Mouse (Mus musculus): ENCODE results near the gene Ypel2. TPM values are rescaled to one million over a fixed set of nuclear protein-coding genes. Genes with fewer than 3 reads are reported as not detected.

Gene Ypel2
- polyA plus RNA-seq, 1 experiment from 2014 or later, result 25.8 TPM

DNA sequence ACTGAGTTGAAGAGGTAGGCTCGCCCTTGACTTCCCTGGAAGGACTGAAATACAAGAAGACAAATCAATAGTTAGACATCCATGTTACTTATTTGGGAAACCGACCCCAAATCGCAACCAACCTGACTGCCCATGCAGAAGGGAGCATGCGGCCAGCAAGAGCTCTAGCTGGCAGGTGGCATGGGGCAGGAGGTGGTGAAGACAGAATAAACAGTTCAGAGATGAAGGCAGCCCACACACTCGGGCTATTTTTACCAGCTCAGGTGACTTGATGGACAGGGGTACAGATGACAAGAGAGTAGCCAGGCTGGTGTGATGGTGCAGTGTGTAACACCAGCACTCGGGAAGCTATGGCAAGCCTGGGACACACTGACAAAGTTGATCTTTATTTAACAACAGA, 47.6 kb downstream of the Ypel2 start:
- Histone ChIP-seq H3K9me3 (replicated peaks) (no peaks in the 10 kb centered on the region), H3K9ac (0 out of 2 replicates have a peak overlapping the region, but pooled peaks have one; percentile 23), H3K4me2 (no peak overlapping the region), H3K27me3 (replicated peaks) (no peaks in the 10 kb centered on the region), H3K36me3 (peaks cover 60% of the 10 kb centered on the region), H3K27ac (ENCODE audit: poor library complexity, severe bottlenecking) (peak overlapping the region; percentile 76), H3K4me1 (replicated peaks) (peaks cover 48% of the 10 kb centered on the region), H3K4me3 (no peak overlapping the region)
- ATAC-seq (ENCODE audit: insufficient number of reproducible peaks, low FRiP score), result no peak
- 66% methylated on average over 6 of the region's 6 CpGs for WGBS

DNA sequence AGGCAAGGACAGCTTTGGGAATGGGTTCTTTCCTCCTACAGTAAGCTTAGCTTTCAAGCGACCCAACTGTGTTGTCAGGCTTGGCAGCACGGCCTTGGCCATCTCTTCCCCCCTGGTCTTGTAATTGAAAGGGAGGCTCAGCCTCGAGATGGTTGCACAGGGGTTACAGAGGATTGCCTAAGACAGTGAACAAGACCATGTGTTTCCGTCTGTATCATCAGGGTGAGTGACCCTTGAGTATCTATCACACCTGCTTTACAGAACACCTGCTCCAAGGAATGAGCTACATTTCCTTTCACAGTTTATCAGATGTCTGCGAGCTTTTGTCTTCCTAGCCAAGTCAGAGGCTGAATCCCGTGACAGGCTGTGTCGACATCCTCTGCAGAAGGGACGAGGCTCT, 48.4 kb downstream of the Ypel2 start:
- Histone ChIP-seq H3K27me3 (replicated peaks) (no peaks in the 10 kb centered on the region), H3K4me1 (replicated peaks) (peaks cover 48% of the 10 kb centered on the region), H3K9me3 (replicated peaks) (no peaks in the 10 kb centered on the region), H3K4me2 (no peak overlapping the region), H3K4me3 (no peak overlapping the region), H3K9ac (no peak overlapping the region), H3K27ac (ENCODE audit: poor library complexity, severe bottlenecking) (no peak overlapping the region), H3K36me3 (peaks cover 65% of the 10 kb centered on the region)
- no peak for ATAC-seq (ENCODE audit: insufficient number of reproducible peaks, low FRiP score)
- 71% methylated on average over 8 of the region's 8 CpGs for WGBS

DNA sequence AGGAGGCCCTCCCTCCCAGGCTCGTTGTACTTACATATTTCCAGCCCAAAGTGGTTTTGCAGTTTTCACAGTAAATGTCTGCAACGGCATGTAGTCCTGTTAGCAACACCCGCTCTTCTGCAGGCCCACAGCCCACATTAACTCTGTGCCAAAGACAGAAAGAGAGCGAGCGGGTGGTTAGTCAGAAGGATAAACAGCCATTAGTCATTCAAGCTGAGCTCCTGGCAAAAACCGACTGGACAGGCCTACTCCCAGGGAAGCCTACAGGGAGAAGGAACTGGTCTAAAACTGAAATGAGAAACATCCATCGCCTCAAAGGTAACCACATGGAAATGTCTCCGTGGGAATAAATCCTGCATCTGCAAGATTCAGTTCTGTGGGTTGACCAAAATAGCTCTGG, 49.0 kb downstream of the Ypel2 start:
- Histone ChIP-seq H3K36me3 (peaks cover 67% of the 10 kb centered on the region), H3K4me1 (replicated peaks) (peaks cover 48% of the 10 kb centered on the region)
- WGBS, result 74% methylated on average over 8 of the region's 8 CpGs

DNA sequence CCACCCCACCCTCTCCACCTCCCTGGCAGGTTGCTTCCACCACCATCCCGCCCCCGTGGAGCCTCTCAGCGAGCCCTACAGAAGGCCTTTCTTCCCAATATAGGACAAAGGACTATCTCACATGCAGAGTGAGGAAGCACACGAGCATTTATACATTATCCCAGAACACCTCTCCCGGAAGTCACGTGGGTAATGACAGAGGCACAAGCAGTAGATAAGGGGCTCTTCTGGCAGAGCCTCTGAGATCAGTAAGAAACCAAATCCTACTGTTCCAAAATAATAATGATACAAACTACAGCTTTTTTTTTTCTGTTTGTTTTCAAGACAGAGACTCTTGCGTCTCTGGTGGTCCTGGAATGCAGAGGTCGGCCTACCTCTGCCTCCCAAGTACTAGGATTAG, 51.6 kb downstream of the Ypel2 start:
- Histone ChIP-seq H3K27me3 (replicated peaks) (no peaks in the 10 kb centered on the region), H3K4me3 (no peak overlapping the region), H3K9ac (no peak overlapping the region), H3K9me3 (replicated peaks) (no peaks in the 10 kb centered on the region), H3K27ac (ENCODE audit: poor library complexity, severe bottlenecking) (peak overlapping the region; percentile 20; the same call in 1 of the 2 replicates), H3K4me2 (no peak overlapping the region), H3K4me1 (replicated peaks) (peaks cover 60% of the 10 kb centered on the region), H3K36me3 (peaks cover 55% of the 10 kb centered on the region)
- WGBS, result 57% methylated on average over 8 of the region's 8 CpGs
- no peak for ATAC-seq (ENCODE audit: insufficient number of reproducible peaks, low FRiP score)

More for the DNA sequence above, 49.0 kb downstream of the Ypel2 start:
- H3K9ac ChIP-seq, result no peak overlapping the region
- H3K27me3 ChIP-seq (replicated peaks), result no peaks in the 10 kb centered on the region
- H3K4me3 ChIP-seq, result no peak overlapping the region
- no peaks in the 10 kb centered on the region for H3K9me3 ChIP-seq (replicated peaks)
- no peak for ATAC-seq (ENCODE audit: insufficient number of reproducible peaks, low FRiP score)
- H3K4me2 ChIP-seq, result no peak overlapping the region
- no peak overlapping the region for H3K27ac ChIP-seq (ENCODE audit: poor library complexity, severe bottlenecking)

DNA sequence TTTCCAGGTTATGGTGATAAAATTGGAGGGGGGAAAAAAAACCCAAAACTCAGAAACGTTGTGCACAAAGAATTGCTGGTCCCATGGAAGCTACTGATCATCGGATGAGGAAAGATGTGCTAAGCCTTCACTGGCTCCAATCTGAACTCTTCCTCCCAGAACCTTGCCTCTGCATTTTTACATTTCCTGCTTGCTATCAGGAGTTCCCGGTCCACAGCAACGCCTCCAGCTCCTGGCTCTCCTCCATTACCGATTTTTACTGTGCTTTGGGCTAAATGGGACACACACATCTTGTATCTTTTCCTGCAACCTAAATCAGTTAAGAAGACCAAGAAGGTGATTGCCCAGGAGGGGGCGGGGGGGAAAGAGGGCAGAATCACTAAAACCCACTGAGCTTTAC, 54.0 kb downstream of the Ypel2 start:
- Histone ChIP-seq H3K27me3 (replicated peaks) (no peaks in the 10 kb centered on the region), H3K27ac (ENCODE audit: poor library complexity, severe bottlenecking) (peak overlapping the region; percentile 19), H3K36me3 (peaks cover 48% of the 10 kb centered on the region), H3K9ac (no peak overlapping the region), H3K4me3 (no peak overlapping the region), H3K4me2 (no peak overlapping the region), H3K4me1 (replicated peaks) (peaks cover 44% of the 10 kb centered on the region), H3K9me3 (replicated peaks) (no peaks in the 10 kb centered on the region)
- 39% methylated on average over 6 of the region's 6 CpGs for WGBS
- ATAC-seq (ENCODE audit: insufficient number of reproducible peaks, low FRiP score), result no peak

DNA sequence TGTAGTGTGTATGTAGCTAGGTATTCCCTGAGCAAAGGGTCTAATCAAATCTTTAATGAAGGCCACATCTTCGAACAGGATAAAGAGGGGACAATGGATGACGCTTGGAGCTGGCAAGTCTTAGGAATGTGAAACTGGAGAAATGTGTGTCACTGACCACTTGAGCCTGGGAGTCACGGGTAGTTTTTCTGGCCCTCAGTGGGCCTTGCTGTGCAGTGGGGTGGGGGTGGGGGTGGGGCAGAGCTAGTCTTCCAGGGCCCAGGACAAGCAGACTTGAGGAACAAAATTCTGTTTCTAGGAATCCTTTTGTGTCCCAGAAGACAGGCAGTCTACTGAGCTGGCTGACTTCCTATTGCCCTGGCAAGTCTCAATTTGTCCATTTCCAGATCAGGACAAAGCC, 55.0 kb downstream of the Ypel2 start:
- Histone ChIP-seq H3K36me3 (peaks cover 39% of the 10 kb centered on the region), H3K27ac (ENCODE audit: poor library complexity, severe bottlenecking) (peak overlapping the region; percentile 51), H3K9ac (peak overlapping the region; percentile 26; the same call in 1 of the 2 replicates), H3K4me2 (no peak overlapping the region), H3K9me3 (replicated peaks) (no peaks in the 10 kb centered on the region), H3K27me3 (replicated peaks) (no peaks in the 10 kb centered on the region), H3K4me3 (no peak overlapping the region), H3K4me1 (replicated peaks) (peaks cover 44% of the 10 kb centered on the region)
- WGBS, result 56% methylated on average over 3 of the region's 3 CpGs
- ATAC-seq (ENCODE audit: insufficient number of reproducible peaks, low FRiP score), result no peak

DNA sequence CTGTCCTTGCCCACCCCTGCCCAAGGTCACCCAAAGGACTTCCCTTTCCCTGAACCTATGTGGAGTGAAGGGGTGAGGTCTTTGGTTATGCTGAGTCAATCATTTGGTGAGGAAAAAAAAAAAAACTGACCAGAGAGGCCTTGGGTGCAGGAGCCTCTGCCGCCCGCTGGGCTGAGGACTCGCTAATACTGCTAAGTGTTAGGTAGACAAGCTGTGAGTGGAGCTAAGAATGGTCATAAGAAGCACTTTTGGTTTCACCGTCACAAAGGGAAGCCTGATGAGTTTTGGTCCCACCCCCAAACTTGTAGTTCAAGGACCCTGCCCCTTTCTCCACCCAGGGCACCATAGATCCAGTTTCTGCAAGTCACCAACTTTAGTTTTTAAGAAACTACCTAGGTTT, 55.4 kb downstream of the Ypel2 start:
- Histone ChIP-seq H3K4me2 (no peak overlapping the region), H3K4me1 (replicated peaks) (peaks cover 44% of the 10 kb centered on the region), H3K9ac (no peak overlapping the region), H3K9me3 (replicated peaks) (no peaks in the 10 kb centered on the region), H3K27ac (ENCODE audit: poor library complexity, severe bottlenecking) (peak overlapping the region; percentile 55; the same call in 1 of the 2 replicates), H3K4me3 (no peak overlapping the region), H3K27me3 (replicated peaks) (no peaks in the 10 kb centered on the region), H3K36me3 (peaks cover 35% of the 10 kb centered on the region)
- 45% methylated on average over 4 of the region's 4 CpGs for WGBS
- no peak for ATAC-seq (ENCODE audit: insufficient number of reproducible peaks, low FRiP score)

DNA sequence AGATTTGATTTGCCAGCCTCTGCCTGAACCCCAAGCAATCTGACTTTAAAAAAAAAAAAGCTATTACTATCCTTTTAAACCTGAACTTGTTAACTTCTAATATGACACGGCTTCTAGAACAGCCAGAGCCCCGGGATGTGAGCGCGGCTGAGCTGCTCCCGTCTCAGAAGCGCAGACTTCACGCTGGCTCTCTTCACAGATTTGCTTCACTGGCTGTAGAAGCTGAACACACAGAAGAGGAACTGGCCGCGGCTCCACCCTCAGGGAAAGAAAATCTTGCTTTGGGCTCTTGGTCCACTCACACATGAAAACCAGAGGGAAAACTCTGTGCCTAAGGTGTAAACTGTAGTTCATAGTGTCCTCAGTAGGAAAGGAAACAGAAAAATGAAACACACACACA, 56.6 kb downstream of the Ypel2 start:
- Histone ChIP-seq H3K27me3 (replicated peaks) (no peaks in the 10 kb centered on the region), H3K9ac (no peak overlapping the region), H3K4me2 (no peak overlapping the region), H3K4me1 (replicated peaks) (peaks cover 46% of the 10 kb centered on the region), H3K4me3 (no peak overlapping the region), H3K36me3 (peaks cover 25% of the 10 kb centered on the region), H3K27ac (ENCODE audit: poor library complexity, severe bottlenecking) (no peak overlapping the region), H3K9me3 (replicated peaks) (no peaks in the 10 kb centered on the region)
- WGBS, result 62% methylated on average over 9 of the region's 9 CpGs
- no peak for ATAC-seq (ENCODE audit: insufficient number of reproducible peaks, low FRiP score)

DNA sequence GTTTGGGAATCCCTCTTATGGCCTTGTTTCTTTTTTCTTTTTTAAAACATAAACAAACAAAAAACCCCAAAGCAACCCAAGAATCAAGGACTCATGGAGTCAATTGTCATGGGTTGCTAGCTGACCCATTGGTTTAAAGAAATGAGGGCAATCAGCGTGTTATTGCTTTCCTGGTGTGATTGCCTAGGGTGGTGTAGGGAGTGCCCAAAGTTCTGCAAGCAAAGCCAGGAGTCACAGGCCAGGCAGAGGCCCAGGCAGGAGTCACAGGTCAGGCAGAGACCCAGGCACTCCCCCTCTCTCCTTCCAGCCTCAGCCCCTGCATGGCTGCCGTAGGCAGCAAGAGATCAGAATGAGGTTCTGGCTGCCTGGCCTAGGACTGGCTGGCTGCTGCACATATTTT, 58.6 kb downstream of the Ypel2 start:
- no peaks in the 10 kb centered on the region for H3K27me3 ChIP-seq (replicated peaks)
- H3K4me2 ChIP-seq, result no peak overlapping the region
- H3K4me3 ChIP-seq, result no peak overlapping the region
- H3K36me3 ChIP-seq, result peaks cover 6% of the 10 kb centered on the region
- no peak overlapping the region for H3K9ac ChIP-seq
- 54% methylated on average over 2 of the region's 2 CpGs for WGBS
- peak overlapping the region; percentile 19; the same call in 1 of the 2 replicates for H3K27ac ChIP-seq (ENCODE audit: poor library complexity, severe bottlenecking)
- no peak for ATAC-seq (ENCODE audit: insufficient number of reproducible peaks, low FRiP score)
- H3K4me1 ChIP-seq (replicated peaks), result peaks cover 30% of the 10 kb centered on the region
- H3K9me3 ChIP-seq (replicated peaks), result no peaks in the 10 kb centered on the region

DNA sequence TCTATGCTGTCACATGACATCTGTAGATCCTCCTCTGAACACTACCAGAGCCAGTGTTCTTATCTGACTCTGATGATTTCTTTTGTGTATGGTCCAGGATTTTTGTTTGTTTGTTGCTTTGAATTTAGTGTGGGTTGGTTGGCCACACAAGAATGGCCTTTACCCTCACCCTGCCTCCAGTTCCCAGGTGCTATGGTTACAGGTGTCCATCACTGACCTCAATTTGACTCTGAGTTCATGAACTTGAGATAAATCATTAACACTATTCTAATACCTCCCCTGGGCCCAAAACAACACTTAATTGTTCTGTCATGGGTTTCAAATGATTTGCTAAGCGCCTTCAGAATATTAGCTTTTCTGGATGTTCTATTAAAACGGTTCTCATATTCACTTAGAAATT, 61.3 kb downstream of the Ypel2 start:
- WGBS, result 83% methylated on average over 2 of the region's 2 CpGs

DNA sequence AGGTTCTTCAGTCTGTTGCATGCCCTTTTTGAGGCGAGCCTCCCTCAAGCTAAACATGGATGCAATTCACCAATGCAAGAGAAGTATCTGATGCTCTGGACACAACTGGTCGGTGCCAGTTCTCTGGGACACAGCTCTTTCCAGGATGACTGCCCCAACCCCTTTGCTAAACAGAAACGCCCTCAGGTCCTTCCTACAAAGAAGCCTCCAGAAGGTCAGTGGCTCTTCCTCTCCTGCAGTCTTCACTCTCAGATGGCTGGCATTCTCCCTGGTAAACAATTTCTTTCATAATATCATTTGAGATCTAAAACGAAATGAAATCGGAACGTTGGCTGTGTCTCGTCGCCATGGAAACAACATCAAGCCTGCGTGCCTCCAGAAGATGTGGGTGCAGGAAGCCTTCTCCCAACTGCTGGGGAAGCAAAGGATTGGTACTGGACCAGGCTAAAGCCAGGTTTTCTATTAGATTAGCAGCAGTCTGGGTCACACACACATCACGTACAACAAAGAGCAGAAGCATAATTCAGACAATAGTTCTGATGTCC, 62.8 kb downstream of the Ypel2 start:
- Histone ChIP-seq H3K4me3 (no peak overlapping the region), H3K9ac (no peak overlapping the region), H3K27ac (ENCODE audit: poor library complexity, severe bottlenecking) (no peak overlapping the region), H3K36me3 (no peaks in the 10 kb centered on the region), H3K9me3 (replicated peaks) (no peaks in the 10 kb centered on the region), H3K4me2 (no peak overlapping the region), H3K4me1 (replicated peaks) (peaks cover 11% of the 10 kb centered on the region), H3K27me3 (replicated peaks) (no peaks in the 10 kb centered on the region)
- WGBS, result 74% methylated on average over 10 of the region's 10 CpGs
- ATAC-seq (ENCODE audit: insufficient number of reproducible peaks, low FRiP score), result no peak

More for the DNA sequence above, 61.3 kb downstream of the Ypel2 start:
- no peak overlapping the region for H3K4me3 ChIP-seq
- H3K4me2 ChIP-seq, result no peak overlapping the region
- no peaks in the 10 kb centered on the region for H3K9me3 ChIP-seq (replicated peaks)
- no peak overlapping the region for H3K27ac ChIP-seq (ENCODE audit: poor library complexity, severe bottlenecking)
- H3K27me3 ChIP-seq (replicated peaks), result no peaks in the 10 kb centered on the region
- no peaks in the 10 kb centered on the region for H3K36me3 ChIP-seq
- ATAC-seq (ENCODE audit: insufficient number of reproducible peaks, low FRiP score), result no peak
- no peak overlapping the region for H3K9ac ChIP-seq
- H3K4me1 ChIP-seq (replicated peaks), result peaks cover 11% of the 10 kb centered on the region

DNA sequence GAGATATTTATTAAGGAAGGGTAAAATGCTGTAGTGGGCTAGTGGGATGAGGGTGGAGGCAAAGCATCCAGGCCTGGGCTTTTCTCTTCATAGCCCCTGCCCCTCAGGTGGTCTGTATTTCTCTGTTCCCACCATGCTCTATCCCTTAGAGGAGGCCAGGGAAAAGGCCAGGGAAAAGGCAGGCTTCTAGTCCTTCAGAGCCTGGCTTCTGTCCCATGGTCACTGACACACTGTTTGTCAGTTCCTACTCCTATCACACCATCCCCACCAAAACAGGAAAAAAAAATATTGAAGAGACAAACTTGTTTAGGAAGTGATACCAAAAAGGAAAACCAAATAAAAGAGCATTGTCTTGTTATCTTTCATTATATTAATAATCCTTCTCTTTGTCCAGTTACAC, 63.5 kb downstream of the Ypel2 start:
- no peaks in the 10 kb centered on the region for H3K27me3 ChIP-seq (replicated peaks)
- no peak overlapping the region for H3K4me3 ChIP-seq
- no peak for ATAC-seq (ENCODE audit: insufficient number of reproducible peaks, low FRiP score)
- no peak overlapping the region for H3K4me2 ChIP-seq
- H3K9ac ChIP-seq, result no peak overlapping the region
- H3K36me3 ChIP-seq, result no peaks in the 10 kb centered on the region
- H3K27ac ChIP-seq (ENCODE audit: poor library complexity, severe bottlenecking), result no peak overlapping the region
- H3K9me3 ChIP-seq (replicated peaks), result no peaks in the 10 kb centered on the region
- peaks cover 16% of the 10 kb centered on the region for H3K4me1 ChIP-seq (replicated peaks)

Measured in heart, embryonic 12.5 days (tissue).